Mouse (Mus musculus) MEL (cell line): Measurements from ENCODE around the gene Rln3. TPM values are rescaled to one million over a fixed set of nuclear protein-coding genes. Genes with fewer than 3 reads are reported as not detected.

Experiments used
- DNase-seq: peaks from one replicate; pipeline ENCODE4 v3.0.0; 2011; ENCODE audit warnings: low read depth, low spot score
- H3K27ac ChIP-seq: 2 replicates; pipeline ENCODE4 v1.5.1; 2012; ENCODE audit warnings: low read depth, mild to moderate bottlenecking, control low read depth, low read length, moderate library complexity; ENCODE audit not compliant: control insufficient read depth
- H3K27me3 ChIP-seq, 2 experiments: fragments of 150-350 bp in 1 of 2; sonication (generic) in 1 of 2; 2 replicates each; pipeline ENCODE4 v1.6.1; 2012; ENCODE audit warnings: low read length in 2 of 2, mild to moderate bottlenecking in 2 of 2, improper control_type of control experiment in 1 of 2, moderate library complexity in 1 of 2; ENCODE audit not compliant: insufficient read depth in 2 of 2, control insufficient read depth in 1 of 2
- H3K36me3 ChIP-seq, 2 experiments: 2 replicates each; pipeline ENCODE4 v1.6.1; 2012 to 2014; ENCODE audit warnings: low read length in 2 of 2, improper control_type of control experiment in 1 of 2, inconsistent platforms in 1 of 2, mild to moderate bottlenecking in 1 of 2; ENCODE audit not compliant: insufficient read depth in 2 of 2, control insufficient read depth in 1 of 2
- H3K4me1 ChIP-seq, 2 experiments: fragments of 150-350 bp in 1 of 2; sonication (generic) in 1 of 2; 2 replicates each; pipeline ENCODE4 v1.6.1; 2012; ENCODE audit warnings: low read length in 2 of 2, improper control_type of control experiment in 1 of 2, mild to moderate bottlenecking in 1 of 2; ENCODE audit not compliant: insufficient read depth in 2 of 2, control insufficient read depth in 1 of 2
- H3K4me3 ChIP-seq, 2 experiments: fragments of 150-350 bp in 1 of 2; sonication (generic) in 1 of 2; 2 replicates each; pipeline ENCODE4 v1.5.1; 2012; ENCODE audit warnings: low read depth in 2 of 2, low read length in 2 of 2, mild to moderate bottlenecking in 2 of 2, moderate library complexity in 2 of 2, control low read depth in 1 of 2, improper control_type of control experiment in 1 of 2; ENCODE audit not compliant: control insufficient read depth in 1 of 2, insufficient read depth in 1 of 2
- H3K79me2 ChIP-seq: 2 replicates; pipeline ENCODE4 v1.6.1; 2012; ENCODE audit warnings: mild to moderate bottlenecking, low read length, moderate library complexity; ENCODE audit not compliant: control insufficient read depth, poor library complexity, insufficient read depth
- H3K9ac ChIP-seq: 2 replicates; pipeline ENCODE4 v1.6.1; 2012; ENCODE audit warnings: low read depth, mild to moderate bottlenecking, control low read depth, low read length, moderate library complexity; ENCODE audit not compliant: control insufficient read depth, poor library complexity, severe bottlenecking
- H3K9me3 ChIP-seq: fragments of 150-350 bp; sonication (generic); replicated peaks from 2 replicates; pipeline ENCODE4 v1.6.1; 2012; ENCODE audit warnings: mild to moderate bottlenecking, low read length, improper control_type of control experiment, moderate library complexity; ENCODE audit not compliant: insufficient read depth
- E2F4 ChIP-seq: IDR thresholded peaks from 2 replicates; pipeline ENCODE4 v1.6.1; 2011; ENCODE audit warnings: low read depth, low read length, improper control_type of control experiment, borderline replicate concordance
- ETS1 ChIP-seq: IDR thresholded peaks from 2 replicates; pipeline ENCODE4 v1.6.1; 2012; ENCODE audit warnings: low read depth, mild to moderate bottlenecking, inconsistent platforms, low read length, improper control_type of control experiment, moderate library complexity
- GABPA ChIP-seq: IDR thresholded peaks from 2 replicates; pipeline ENCODE4 v1.6.1; 2012; ENCODE audit warnings: low read depth, mild to moderate bottlenecking, inconsistent platforms, low read length, improper control_type of control experiment, moderate library complexity
- MAZ ChIP-seq: IDR thresholded peaks from 2 replicates; pipeline ENCODE4 v1.6.1; 2012; ENCODE audit warnings: low read depth, mild to moderate bottlenecking, inconsistent platforms, low read length, improper control_type of control experiment
- MEF2A ChIP-seq: IDR thresholded peaks from 2 replicates; pipeline ENCODE4 v1.6.1; 2014; ENCODE audit warnings: low read depth, mild to moderate bottlenecking, inconsistent platforms, low read length, improper control_type of control experiment; ENCODE audit not compliant: poor library complexity, insufficient replicate concordance, severe bottlenecking; ENCODE audit errors: extremely low read depth
- NRF1 ChIP-seq: IDR thresholded peaks from 2 replicates; pipeline ENCODE4 v1.6.1; 2014; ENCODE audit warnings: low read depth, mild to moderate bottlenecking, inconsistent platforms, low read length, improper control_type of control experiment, moderate library complexity; ENCODE audit not compliant: poor library complexity, insufficient read depth, severe bottlenecking
- POLR2AphosphoS5 ChIP-seq: IDR thresholded peaks from 2 replicates; pipeline ENCODE4 v1.6.1; 2012; ENCODE audit warnings: low read depth, borderline replicate concordance, mild to moderate bottlenecking, inconsistent platforms, low read length, moderate library complexity, mixed read lengths
- SMC3 ChIP-seq: IDR thresholded peaks from 2 replicates; pipeline ENCODE4 v1.6.1; 2011; ENCODE audit warnings: low read depth, low read length, improper control_type of control experiment
- TAL1 ChIP-seq: IDR thresholded peaks from 2 replicates; pipeline ENCODE4 v1.6.1; 2012; ENCODE audit warnings: mild to moderate bottlenecking, inconsistent platforms, low read length, moderate library complexity, mixed read lengths
- USF2 ChIP-seq, 2 experiments: IDR thresholded peaks; 2 replicates each; pipeline ENCODE4 v1.6.1; 2011 to 2012; ENCODE audit warnings: improper control_type of control experiment in 2 of 2, low read length in 2 of 2, borderline replicate concordance in 1 of 2, inconsistent platforms in 1 of 2, low read depth in 1 of 2, mild to moderate bottlenecking in 1 of 2; ENCODE audit not compliant: insufficient read depth in 1 of 2
- ZKSCAN1 ChIP-seq: IDR thresholded peaks from 2 replicates; pipeline ENCODE4 v1.6.1; 2012; ENCODE audit warnings: low read depth, mild to moderate bottlenecking, inconsistent platforms, low read length, improper control_type of control experiment, moderate library complexity
- polyA plus RNA-seq, 2 experiments: library from polyadenylated mRNA; stranded (reverse) in 1 of 2; unstranded in 1 of 2; fragments of >175 nt in 1 of 2; fragments of >200 nt in 1 of 2; gene quantifications; 2 replicates each; pipeline versions ENCODE4 v1.2.1 to v1.2.4; 2012; ENCODE audit warnings: low replicate concordance in 2 of 2, low read depth in 1 of 2; ENCODE audit not compliant: insufficient read length in 2 of 2, insufficient read depth in 1 of 2, missing spikeins in 1 of 2
- total RNA-seq: library from RNA; depleted of rRNA; stranded (reverse); fragments of 300-350 nt; gene quantifications from 2 replicates; pipeline ENCODE4 v1.2.3, GENCODE M21; 2012

Gene Rln3
- total and polyA plus RNA-seq, 3 experiments, result not detected

DNA sequence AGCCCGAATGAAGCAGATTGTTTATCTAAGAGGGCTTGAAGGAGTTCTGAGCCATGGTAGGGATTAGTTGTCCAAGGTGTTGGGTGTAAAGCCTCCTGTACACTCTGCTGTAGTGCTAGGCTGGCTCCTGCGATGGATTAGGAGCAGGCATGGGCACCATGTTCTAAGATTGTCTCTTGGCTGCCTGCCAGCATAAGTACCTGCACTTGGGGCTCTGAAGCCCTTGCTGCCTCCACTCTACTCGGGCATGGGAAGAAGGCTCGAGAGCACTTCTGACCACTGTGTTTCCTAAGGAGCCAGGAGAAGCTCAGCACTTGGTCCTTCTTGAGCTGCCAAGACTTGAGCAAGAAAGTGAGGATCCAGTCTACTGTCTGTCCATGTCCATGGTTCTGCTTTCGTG is 34.4 kb upstream of the Rln3 start:
- Histone ChIP-seq H3K4me1 (no peaks in the 10 kb centered on the region), H3K27ac (no peak overlapping the region), H3K27me3 (no peaks in the 10 kb centered on the region), H3K79me2 (no peaks in the 10 kb centered on the region), H3K9ac (no peak overlapping the region), H3K9me3 (no peaks in the 10 kb centered on the region), H3K36me3 (no peaks in the 10 kb centered on the region), H3K4me3 (no peak overlapping the region)
- TF ChIP-seq MEF2A (no peak), NRF1 (no peak), USF2 (IDR thresholded peaks at IDR 0.05; ENCODE audit: borderline replicate concordance in 1 of 2, insufficient read depth in 1 of 2, low read depth in 1 of 2, low read length in 2 of 2) (no peak), GABPA (no peak), SMC3 (no peak), ZKSCAN1 (no peak), TAL1 (no peak)
- no peak for DNase-seq

DNA sequence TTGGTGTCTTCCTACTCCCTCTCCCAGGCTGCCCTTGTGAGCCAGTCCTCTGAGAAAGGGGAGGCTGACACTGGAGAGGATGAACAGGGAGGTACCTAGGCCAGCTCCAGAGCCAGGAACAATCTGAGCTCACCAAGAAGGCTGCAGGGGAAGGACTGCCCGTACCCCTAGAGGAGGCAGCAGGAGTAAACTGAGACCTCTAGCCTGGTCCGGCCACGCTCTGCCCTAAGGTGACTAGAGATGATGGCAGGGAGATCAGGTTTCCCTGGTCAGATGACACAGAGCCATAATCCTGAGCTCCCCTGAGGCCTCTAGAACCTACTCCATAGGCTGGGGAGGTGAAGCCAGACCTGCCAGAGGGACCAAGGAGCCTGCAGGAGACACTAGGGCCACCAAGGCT is 32.0 kb upstream of the Rln3 start:
- no peak overlapping the region for H3K9ac ChIP-seq
- no peaks in the 10 kb centered on the region; a peak in 1 of 4 replicates for H3K4me1 ChIP-seq
- no peak overlapping the region for H3K4me3 ChIP-seq
- no peaks in the 10 kb centered on the region for H3K27me3 ChIP-seq
- no peak for DNase-seq
- H3K9me3 ChIP-seq, result no peaks in the 10 kb centered on the region
- TF ChIP-seq ETS1 (no peak), NRF1 (no peak)
- TF ChIP-seq, all 39 proteins: peak for 0
- no peaks in the 10 kb centered on the region for H3K79me2 ChIP-seq
- H3K36me3 ChIP-seq, result no peaks in the 10 kb centered on the region
- H3K27ac ChIP-seq, result no peak overlapping the region

DNA sequence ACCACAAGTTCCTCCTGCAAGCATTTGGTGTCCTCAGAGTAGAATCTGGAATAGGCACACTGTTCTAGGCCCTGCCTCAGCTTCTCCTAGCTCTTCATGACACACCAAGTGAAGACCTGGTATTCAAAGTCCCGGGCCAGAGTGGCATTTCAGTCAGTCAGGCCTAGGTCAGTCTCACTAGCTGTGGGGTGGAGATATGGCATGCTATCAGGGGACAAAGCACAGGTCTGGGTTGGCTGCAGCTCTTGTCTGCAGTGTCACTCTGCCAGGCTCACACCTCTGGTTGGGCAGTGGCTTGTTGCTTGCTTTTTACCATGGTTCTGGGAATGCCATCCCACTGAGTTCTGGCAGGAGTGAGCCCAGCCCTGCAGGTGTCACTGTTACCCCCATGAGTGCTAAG is 31.6 kb upstream of the Rln3 start:
- no peak overlapping the region for H3K27ac ChIP-seq
- H3K4me1 ChIP-seq, result no peaks in the 10 kb centered on the region; a peak in 2 of 4 replicates
- H3K4me3 ChIP-seq, result no peak overlapping the region
- no peaks in the 10 kb centered on the region; the same call in 1 of the 2 replicates for H3K79me2 ChIP-seq
- H3K9me3 ChIP-seq, result no peaks in the 10 kb centered on the region
- no peaks in the 10 kb centered on the region for H3K36me3 ChIP-seq
- H3K27me3 ChIP-seq, result no peaks in the 10 kb centered on the region
- no peak for DNase-seq
- H3K9ac ChIP-seq, result no peak overlapping the region
- TF ChIP-seq NRF1 (no peak), POLR2AphosphoS5 (no peak), SMC3 (no peak), MAZ (no peak), E2F4 (no peak)
